Mouse (Mus musculus): ENCODE measurements around the gene Rabggtb.

The Rabggtb gene

GRCm38 (mm10) chr3:153917200-153917599 is 4.4 kb upstream of the Rabggtb start:
- no peak for DNase-seq

DNA sequence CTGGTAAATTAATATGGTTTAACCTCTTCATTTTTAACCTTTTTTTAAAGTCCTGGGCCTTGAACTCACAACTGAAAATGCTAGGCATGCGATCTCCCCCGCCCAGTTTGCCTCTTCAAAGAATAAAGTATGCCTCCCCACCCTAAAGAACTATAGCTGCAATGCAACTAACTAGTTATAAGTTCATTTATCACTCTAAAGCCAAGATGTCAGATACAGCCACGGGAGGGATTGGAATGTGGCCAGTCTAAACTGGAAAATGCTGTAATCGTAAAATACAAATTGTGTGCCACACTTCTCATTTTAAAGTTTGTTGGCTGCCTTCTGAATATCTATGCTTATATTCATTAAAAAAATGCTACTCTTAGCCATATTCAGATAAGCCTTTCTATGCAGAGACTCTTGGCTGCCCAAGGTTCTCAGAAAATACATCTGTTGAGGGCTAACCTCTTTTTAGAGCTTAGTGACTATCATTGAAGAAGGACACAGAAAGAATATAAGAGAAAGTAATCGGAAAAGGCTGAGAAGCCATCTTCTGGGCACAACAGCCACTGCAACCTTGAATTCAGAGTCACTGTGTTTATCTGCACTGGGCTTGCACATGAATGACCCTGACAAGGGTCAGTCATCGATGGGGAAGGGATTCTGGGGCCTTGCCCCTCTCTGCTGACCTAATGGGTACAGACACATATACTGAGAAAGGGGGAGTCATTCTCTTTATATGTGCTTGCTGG is 868 bp upstream of the Rabggtb start:
- peak; percentile 25 to 36 for DNase-seq

- DNase-seq, result no peak
Measured at GRCm38 (mm10) chr3:153911882-153912440, 848 bp downstream of the Rabggtb start.

GRCm38 (mm10) chr3:153911197-153911881 is 1.5 kb downstream of the Rabggtb start:
- peak; percentile 53 to 58 for DNase-seq

DNA sequence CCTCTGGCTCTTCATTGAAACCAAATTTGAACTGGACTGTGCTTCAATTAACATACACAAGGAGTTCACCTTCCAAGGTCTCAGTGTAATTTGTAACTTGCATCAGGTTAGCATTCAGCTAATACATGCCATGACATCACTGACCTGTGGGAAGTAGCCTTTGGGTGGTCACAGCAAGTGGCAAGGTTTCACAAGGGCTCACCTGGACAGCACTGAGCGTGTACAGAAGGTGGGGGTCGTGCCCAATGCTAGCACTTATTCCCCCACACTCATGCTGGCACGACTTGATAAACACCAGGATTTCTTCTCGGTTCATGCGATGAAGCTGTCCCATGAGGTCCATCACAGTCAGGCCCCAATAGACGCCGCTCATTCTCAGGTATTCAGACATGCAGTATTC is 2.3 kb downstream of the Rabggtb start:
- DNase-seq, result no peak

- no peak for DNase-seq
Measured at GRCm38 (mm10) chr3:153908919-153909318, 3.9 kb downstream of the Rabggtb start.

DNA sequence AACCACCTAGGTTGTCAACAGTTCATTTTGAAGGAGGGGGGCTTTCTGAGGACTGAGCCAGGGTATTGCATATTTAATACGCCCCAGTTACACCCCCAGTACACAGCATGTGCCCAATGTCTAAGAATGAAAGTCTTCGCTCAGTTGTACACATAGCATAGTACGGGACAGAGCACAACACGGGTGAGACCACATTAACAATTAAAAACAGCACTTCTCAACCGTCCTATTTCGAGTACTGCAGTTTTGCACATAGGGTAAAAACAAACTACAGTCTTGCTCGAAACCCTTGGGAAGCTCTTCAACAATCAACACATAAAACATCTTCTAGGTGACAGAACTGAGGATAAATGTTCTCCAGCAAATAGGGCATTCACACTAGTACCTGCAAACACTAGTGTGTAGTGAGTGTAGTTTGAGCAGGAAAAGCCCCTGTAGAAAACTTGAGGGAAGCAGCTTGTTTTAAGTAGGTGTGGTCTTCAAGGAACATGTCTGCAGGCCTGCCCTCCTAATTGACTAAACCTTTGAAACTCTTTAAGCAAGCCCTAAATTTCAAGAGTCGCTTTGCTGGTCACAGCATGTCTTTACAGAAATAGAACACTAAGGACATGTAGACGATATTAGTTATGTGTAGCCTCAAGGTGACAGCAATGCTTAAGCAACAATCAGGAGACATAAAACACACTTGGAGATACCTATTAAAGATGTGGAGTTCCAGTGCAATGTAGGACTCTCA is 6.5 kb downstream of the Rabggtb start, which contains the start of gene Msh4:
TSS of gene Msh4 (minus strand) at position 3 of the 736 bp plus-strand sequence.
- no peak for DNase-seq

DNA sequence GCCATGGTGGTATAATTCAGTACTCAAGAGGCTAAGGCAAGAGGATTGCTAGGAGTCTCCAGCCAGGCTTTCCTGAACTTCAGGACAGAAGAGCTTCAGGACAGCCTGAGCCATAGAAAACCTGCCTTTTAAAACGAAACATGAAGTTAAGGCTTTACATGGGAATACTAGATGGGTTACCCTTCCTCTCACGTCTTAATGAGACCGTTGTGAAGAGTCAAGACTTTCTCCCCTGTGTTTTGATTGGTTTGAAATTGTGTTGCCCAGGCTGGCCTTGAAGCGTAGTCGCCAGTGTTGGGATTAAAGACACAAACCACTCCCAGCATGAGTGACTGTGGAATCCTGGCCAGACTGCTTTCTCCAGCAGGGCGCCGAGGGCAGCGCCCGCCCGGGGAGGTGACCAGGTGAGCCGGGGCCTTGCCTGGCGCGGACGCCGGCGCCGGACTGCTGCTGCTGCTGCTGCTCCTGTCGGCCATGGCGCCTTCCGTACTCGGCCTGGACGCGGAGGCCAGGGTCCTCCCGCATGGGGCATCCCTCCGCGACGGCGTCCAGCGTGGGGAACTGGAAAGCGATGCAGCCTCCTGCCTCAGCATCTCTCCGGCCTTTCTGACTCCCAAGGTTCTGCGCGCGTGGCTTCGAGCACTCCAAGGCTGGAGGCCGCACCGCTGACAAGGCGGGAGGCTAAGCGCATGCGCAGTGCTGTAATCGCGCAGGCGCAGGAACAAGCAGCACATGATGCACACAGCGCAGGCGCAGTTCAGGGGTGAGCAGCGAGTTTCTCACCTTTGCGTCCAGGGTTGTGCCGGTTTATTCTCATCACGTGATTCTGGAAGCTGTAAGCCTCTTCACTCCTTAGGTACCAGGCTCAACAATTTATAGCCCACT is 7.3 kb downstream of the Rabggtb start:
- peak in 1 of 2 experiments; percentile 8 for DNase-seq

DNA sequence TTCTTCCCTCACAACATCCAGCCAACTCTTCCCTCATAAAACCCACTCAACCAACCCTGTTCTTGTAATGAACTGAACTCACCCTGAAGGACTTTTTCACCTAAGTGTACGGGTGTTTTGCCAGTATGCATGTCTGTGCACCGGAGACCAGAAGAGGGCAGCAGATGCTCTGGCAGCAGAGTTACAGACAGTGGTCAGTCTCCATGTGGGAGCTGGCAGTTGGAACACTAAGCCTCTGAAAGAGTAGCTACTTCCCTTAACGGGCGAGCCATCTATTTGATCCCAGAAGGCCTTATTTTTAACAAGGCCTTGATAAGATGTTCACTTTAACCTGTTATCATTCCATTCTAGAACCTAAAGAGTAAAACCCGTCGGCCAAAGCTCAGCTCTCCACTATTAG is 8.2 kb downstream of the Rabggtb start:
- peak; percentile 72 to 76 for DNase-seq

GRCm38 (mm10) chr3:153902595-153902994 is 10.2 kb downstream of the Rabggtb start:
- no peak for DNase-seq

DNA sequence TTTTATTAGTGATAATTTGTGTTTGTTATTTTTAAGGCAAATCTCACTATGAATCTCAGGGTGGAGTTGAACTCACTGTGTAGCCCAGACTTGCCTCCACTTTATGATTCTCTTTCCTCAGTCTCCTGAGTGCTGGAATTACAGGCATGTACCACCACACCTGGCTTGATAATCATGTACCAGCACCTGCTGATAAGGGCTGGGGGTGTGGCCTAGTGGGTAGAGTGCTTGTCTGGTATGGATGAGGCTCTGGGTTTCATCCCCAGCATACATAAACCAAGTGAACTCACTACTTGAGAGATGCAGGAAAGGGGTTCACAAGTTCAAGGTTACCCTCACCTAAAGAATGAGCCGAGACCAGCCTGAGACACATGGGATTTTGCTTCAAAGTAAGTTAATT is 10.9 kb downstream of the Rabggtb start:
- DNase-seq, result no peak

DNA sequence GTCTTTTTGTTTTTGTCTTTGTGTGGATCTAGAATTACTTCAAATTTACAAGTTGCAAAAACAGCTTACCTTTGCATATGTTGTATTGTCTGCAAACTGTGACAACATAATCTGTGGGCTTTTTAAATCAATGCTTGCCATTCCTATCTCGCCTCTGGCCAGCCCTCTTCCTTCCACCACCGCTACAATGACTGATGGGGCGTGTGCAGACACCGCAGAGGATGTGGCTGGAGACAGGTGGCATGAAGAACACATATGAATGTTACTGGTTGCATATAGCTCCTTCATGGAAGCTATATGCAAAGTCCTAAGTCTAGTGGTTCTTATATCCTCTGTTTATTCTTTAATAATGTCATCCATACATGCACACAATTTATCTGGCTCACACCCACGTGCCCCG is 15.6 kb downstream of the Rabggtb start:
- DNase-seq, result no peak

DNA sequence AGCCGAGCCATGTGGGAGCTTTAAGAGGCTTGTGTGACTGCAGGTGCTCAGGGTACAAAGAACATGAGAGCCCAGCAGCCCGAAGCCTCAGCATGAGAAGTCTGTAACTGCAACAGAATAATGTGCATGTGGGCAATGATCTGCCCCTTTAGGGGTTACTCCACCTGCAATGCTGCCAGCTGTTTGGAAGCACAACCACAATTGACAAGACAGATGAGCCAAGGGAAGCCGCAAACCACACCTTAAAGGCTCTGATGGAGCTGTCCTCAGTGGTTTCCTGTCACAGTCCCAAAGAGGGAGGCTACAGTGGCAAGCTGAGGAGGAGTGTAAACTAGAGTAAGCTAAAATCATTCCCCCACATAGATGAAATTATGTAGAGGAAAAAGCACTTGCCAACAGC is 17.4 kb downstream of the Rabggtb start:
- DNase-seq, result no peak

DNA sequence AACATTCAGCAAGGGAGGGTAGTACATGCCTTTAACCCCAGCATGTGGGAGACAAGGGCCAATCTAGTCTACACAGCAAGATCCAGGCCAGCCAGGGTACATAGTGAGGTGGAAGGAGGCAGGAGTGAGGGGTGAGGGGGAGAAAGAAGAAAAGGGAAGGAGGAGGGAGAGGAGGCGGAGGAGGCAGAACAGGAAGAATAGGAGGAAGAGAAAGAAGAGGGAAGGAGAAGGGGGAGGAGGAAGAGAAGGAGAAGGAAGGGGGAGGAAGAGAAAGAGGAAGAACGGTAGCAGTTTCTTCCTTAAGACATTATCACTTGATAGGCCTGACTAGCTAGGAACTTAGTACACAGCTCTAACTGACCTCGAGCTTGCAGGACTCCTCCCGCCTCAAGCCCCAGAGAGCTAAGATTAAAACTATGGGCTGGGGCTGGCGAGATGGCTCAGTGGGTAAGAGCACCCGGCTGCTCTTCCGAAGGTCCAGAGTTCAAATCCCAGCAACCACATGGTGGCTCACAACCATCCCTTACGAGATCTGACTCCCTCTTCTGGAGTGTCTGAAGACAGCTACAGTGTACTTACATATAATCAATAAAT is 23.5 kb downstream of the Rabggtb start:
- DNase-seq, result no peak

DNA sequence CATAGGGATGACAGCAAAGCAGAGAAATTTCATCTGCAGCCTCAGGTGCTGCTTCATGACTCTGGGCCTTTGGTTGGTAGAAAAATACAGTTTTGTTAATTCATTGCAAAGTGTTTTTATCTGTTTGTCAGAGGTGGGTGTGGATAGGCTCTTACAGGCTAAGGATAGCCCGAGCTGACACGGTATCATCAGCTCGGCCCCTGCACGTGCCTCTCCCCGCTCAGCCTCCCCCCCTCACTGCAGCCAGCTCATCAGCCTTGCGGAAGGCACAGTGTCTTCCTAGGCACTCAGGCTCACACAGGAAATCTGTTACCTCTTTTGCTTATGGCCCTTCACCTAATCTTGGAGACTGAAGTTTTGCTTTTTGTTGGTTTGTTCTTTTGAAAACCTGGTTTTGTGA is 24.7 kb downstream of the Rabggtb start:
- no peak for DNase-seq

GRCm38 (mm10) chr3:153886296-153886695 is 26.5 kb downstream of the Rabggtb start:
- peak in 1 of 2 experiments; percentile 14 for DNase-seq

DNA sequence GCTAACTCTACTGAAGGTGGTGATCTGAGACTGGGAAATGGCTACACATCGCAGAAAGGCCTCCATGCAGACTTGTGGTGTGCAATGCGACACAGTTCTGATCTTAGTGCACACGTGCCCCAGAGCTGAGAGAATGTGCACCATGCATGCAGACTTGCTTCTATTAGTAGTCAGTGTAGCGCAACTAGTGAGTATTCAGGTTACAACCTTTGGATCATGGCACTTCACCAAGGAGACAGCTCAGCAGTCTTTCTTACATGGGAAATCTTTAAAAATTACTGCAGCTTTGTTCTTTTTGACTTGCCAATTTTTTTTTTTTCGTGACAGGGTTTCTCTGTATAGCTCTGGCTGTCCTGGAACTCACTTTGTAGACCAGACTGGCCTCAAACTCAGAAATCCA is 41.4 kb downstream of the Rabggtb start:
- DNase-seq, result no peak

- peak; percentile 23 to 28 for DNase-seq
Measured at GRCm38 (mm10) chr3:153867149-153868136, 45.4 kb downstream of the Rabggtb start.

GRCm38 (mm10) chr3:153864636-153865429 is 48.0 kb downstream of the Rabggtb start:
- DNase-seq, result no peak

GRCm38 (mm10) chr3:153863816-153864215 is 49.0 kb downstream of the Rabggtb start:
- DNase-seq, result no peak
